Mouse (Mus musculus) lung, postnatal 0 days (tissue): ENCODE measurements at regions not wholly inside any gene's neighbourhood (a gene's known extent, or its start where the extent isn't known, plus 50 kb on each side); places are given as distances from the start of the nearest gene placed in this dataset.

Experiments used
- ATAC-seq: fragments of 200-750 bp; cut with Nextera tagmentation; 2 replicates; pipeline ENCODE4 v1.8.0; 2017; ENCODE audit warnings: moderate library complexity
- DNase-seq: peaks from one replicate; pipeline ENCODE4 v3.0.0-alpha.2; 2016; ENCODE audit warnings: low spot score
- H3K27ac ChIP-seq: fragments of 300-500 bp; sonication (generic); 2 replicates; pipeline ENCODE4 v1.5.1; 2014; ENCODE audit warnings: antibody characterized with exemption, mild to moderate bottlenecking, low read length, mixed read lengths
- H3K27me3 ChIP-seq: fragments of 300-500 bp; sonication (generic); replicated peaks from 2 replicates; pipeline ENCODE4 v1.6.1; 2014; ENCODE audit warnings: low read length, mixed read lengths; ENCODE audit not compliant: insufficient read depth
- H3K36me3 ChIP-seq: fragments of 300-500 bp; sonication (generic); 2 replicates; pipeline ENCODE4 v1.6.1; 2014; ENCODE audit warnings: low read length, mixed read lengths; ENCODE audit not compliant: insufficient read depth
- H3K4me1 ChIP-seq: fragments of 300-500 bp; sonication (generic); 2 replicates; pipeline ENCODE4 v1.6.1; 2014; ENCODE audit warnings: antibody characterized with exemption, low read depth, low read length, mixed read lengths; ENCODE audit not compliant: insufficient read depth
- H3K4me2 ChIP-seq: fragments of 300-500 bp; sonication (generic); replicated peaks from 2 replicates; pipeline ENCODE4 v1.6.1; 2014; ENCODE audit warnings: low read depth, mild to moderate bottlenecking, low read length, moderate library complexity, mixed read lengths
- H3K4me3 ChIP-seq: fragments of 300-500 bp; sonication (generic); 2 replicates; pipeline ENCODE4 v1.5.1; 2014; ENCODE audit warnings: low read depth, low read length
- H3K9ac ChIP-seq: fragments of 300-500 bp; sonication (generic); replicated peaks from 2 replicates; pipeline ENCODE4 v1.6.1; 2014; ENCODE audit warnings: low read depth, mild to moderate bottlenecking
- H3K9me3 ChIP-seq: fragments of 300-500 bp; sonication (generic); 2 replicates; pipeline ENCODE4 v1.6.1; 2016; ENCODE audit warnings: low read length, mixed read lengths
- CTCF ChIP-seq: IDR thresholded peaks from 2 replicates; pipeline ENCODE4 v1.5.1; 2016; ENCODE audit warnings: antibody characterized with exemption, mild to moderate bottlenecking
- EP300 ChIP-seq: IDR thresholded peaks from 2 replicates; pipeline ENCODE4 v1.6.1; 2016; ENCODE audit warnings: antibody characterized with exemption, mild to moderate bottlenecking, control low read depth
- WGBS: fragments of 180-500 bp; shearing (Covaris S2); extraction: QIAGEN DNeasy Blood & Tissue Kit; methylation state at CpG from one replicate; pipeline ENCODE4 v1.1.7; 2014; 5-methylcytosine and 5-hydroxymethylcytosine counted together

GRCm38 (mm10) chr6:73792207-73792606, 322.7 kb upstream of the 4931417E11Rik start:
- Histone ChIP-seq H3K4me3 (no peak overlapping the region), H3K27me3 (no peaks in the 10 kb centered on the region), H3K36me3 (no peaks in the 10 kb centered on the region), H3K9ac (no peak overlapping the region), H3K4me2 (no peak overlapping the region), H3K9me3 (no peaks in the 10 kb centered on the region), H3K4me1 (no peaks in the 10 kb centered on the region), H3K27ac (no peak overlapping the region)
- no peak for DNase-seq
- no peak for ATAC-seq
- TF ChIP-seq EP300, result no peak
- TF ChIP-seq CTCF, result no peak
- 52% methylated on average over 4 of the region's 4 CpGs for WGBS

- no peaks in the 10 kb centered on the region for H3K27me3 ChIP-seq
- no peak overlapping the region for H3K9ac ChIP-seq
- H3K9me3 ChIP-seq, result no peaks in the 10 kb centered on the region
- DNase-seq (peak; percentile 15), ATAC-seq (no peak)
- H3K4me2 ChIP-seq, result no peak overlapping the region
- WGBS, result 27% methylated on average over 3 of the region's 3 CpGs
- no peaks in the 10 kb centered on the region for H3K4me1 ChIP-seq
- H3K27ac ChIP-seq, result no peak overlapping the region
- H3K4me3 ChIP-seq, result no peak overlapping the region
- TF ChIP-seq CTCF, result no peak
- TF ChIP-seq EP300, result no peak
- H3K36me3 ChIP-seq, result no peaks in the 10 kb centered on the region
Measured at GRCm38 (mm10) chr6:73756207-73756815, 286.8 kb upstream of the 4931417E11Rik start.
